Mouse (Mus musculus) T-helper 1 cell (primary cell): ENCODE data around the gene Pla2g2c.

ENCODE experiments used
- in situ Hi-C: fragments of 300-600 bp; cut with MboI, MseI; formaldehyde crosslinking; loops from one replicate; pipeline ENCODE4 v1.15.1; 2025; ENCODE audit warnings: high pct_unique_total_duplicates

Gene Pla2g2c

GRCm38 (mm10) chr4:138748369-138749072 lies 23.9 kb downstream of the Pla2g2c start:
- in situ Hi-C loops, result loop anchor here (5.0 kb wide), 1 partner anchor 419 kb away; no protein-coding TSS in a partner anchor

GRCm38 (mm10) chr4:138752603-138753002 lies 28.0 kb downstream of the Pla2g2c start:
- in situ Hi-C loops, result no loop called here

DNA sequence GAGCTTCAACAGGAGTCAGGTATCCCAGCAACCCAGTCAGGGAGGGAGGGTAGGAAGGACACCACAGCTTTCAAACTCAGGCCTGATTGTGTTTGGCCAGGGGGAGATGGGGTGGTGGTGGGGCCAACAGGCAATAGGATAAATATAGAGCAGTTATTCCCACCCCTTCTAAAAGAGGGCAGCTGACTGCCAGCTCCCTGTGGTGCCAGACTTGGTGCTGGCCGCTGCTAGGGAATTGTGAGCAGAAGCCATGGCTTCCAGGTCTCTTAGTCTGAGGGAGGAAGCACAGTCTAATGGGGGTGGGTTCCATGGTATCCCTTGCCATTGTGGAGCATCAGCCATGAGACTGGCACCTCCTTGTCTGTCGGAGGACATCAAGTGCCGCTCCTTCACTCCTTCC lies 29.0 kb downstream of the Pla2g2c start:
- in situ Hi-C loops, result no loop called here

- in situ Hi-C loops, result no loop called here
Measured at GRCm38 (mm10) chr4:138754432-138754831, 29.8 kb downstream of the Pla2g2c start.

DNA sequence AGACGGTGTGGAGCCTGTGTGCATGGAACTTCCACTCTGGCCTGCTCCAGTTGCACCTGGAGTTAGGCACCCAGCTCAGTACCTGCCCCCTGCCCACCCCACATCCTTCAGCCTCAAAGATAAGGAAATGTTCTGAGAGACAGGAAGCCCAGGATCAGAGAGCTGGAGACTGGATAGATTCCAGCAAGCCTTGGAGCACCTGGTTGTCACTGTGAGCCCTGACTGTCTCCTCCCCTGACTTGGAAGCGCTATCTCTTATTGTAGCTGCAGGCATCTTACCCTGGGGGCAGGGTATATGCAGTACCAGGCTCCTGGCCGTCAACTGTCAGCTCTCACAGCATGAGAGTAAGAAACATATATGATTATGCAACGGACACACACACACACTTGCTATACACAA lies 30.8 kb downstream of the Pla2g2c start:
- in situ Hi-C loops, result no loop called here

GRCm38 (mm10) chr4:138755983-138756382 lies 31.4 kb downstream of the Pla2g2c start:
- in situ Hi-C loops, result no loop called here

- in situ Hi-C loops, result no loop called here
Measured at GRCm38 (mm10) chr4:138757416-138757815, 32.8 kb downstream of the Pla2g2c start, which contains the start of gene Pla2g2f. Pla2g2f (minus strand) TSS chr4:138757626.

DNA sequence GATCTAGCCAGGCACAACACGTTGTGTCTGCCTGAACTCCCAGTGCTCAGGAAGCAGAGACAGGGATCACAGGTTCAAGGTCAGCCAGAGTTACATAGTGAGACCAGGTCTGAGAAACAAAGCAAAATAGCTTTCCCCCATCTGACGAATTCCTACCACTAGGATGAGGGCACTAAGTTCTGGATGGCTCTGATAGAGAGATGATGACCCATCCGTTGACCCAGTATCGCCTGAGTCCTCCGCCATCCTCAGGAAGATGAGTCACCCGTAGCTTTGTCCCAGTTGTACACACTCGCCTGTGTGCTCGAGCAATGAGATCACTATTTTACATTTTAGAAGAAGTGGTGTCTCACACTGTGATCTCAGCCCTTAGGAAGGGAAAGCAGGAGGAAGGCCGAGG lies 37.7 kb downstream of the Pla2g2c start:
- in situ Hi-C loops, result no loop called here

DNA sequence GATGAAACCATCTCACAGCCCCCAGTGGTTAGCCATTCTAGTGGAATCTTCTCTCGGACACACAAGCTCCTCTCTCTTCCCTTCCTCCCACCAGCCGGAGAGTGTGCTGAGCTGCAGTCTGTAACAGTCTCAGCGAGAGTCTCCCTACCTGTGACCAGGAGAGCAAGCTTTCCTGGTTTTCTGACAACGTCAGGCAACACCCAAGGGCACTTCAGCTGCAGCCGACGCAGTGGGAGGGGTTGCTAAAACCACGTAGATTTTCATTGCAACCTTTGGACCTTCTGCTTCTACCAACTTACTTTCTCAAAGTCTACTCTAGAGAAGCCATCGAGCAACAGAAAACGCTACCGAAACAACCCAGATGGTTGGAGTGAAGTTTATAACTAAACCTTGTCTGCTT lies 47.4 kb downstream of the Pla2g2c start:
- in situ Hi-C loops, result no loop called here

GRCm38 (mm10) chr4:138772386-138772785 lies 47.8 kb downstream of the Pla2g2c start:
- in situ Hi-C loops, result no loop called here

DNA sequence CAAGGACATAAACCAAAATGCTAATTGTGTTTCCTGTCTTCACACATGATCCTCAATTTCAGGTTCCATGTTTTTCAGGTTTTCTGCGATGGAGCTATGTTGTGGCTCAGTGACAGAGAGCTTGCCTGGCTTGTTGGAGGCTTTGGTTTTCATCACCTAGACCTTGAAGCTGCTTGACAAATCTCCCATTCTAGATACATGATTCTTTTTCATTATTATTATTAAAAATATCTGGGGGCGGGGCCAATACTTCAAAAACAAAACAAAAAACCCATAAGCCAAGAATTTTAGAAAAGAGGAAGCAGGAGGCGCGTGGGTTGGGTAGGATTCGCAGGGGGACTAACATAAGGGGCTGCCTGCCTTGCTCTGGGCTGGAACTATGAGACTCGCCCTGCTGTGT lies 50.8 kb downstream of the Pla2g2c start, which contains the start of gene Pla2g2d:
Gene Pla2g2d (plus strand): TSS at position 301 of the 400 bp plus-strand sequence.
- in situ Hi-C loops, result no loop called here

- in situ Hi-C loops, result no loop called here
Measured at GRCm38 (mm10) chr4:138777417-138778407, 53.1 kb downstream of the Pla2g2c start.

DNA sequence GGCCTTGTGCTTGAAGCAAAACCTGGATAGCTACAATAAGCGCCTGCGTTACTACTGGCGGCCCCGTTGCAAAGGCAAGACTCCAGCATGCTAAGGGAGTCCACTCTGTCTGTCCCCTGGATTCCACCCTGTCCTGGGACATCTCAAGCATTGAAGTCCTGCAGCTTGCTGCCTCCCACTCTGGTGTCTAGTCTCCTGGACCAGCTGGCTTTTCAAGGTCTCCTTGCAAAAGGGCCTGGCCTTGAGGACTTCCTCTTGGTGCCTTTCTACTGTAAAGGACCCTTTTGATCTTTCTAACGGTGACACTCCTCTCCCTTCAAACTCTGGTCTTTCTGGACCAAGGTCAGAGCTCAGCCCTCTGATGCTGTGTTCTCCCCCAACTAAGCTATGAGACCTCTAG lies 55.7 kb downstream of the Pla2g2c start:
- in situ Hi-C loops, result no loop called here

DNA sequence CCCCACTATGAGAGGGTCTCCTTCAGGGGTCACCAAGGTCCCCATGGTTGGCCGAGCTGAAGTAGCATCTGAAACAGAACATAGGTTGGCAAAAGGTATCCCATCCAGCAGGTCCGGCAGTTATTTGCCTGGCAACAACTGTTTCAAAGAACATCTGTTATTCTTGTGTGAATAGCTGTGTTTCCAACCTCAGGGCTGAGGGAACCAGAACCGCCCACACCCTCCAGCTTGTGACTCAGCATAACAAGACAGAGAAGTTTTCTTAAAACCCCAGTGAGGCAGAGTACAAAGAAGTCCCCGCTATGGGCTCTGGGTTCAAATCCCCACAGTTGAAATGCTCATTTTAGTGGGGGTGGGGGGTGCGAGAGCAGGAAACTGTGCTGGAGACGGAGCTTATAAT lies 57.5 kb downstream of the Pla2g2c start:
- in situ Hi-C loops, result no loop called here

DNA sequence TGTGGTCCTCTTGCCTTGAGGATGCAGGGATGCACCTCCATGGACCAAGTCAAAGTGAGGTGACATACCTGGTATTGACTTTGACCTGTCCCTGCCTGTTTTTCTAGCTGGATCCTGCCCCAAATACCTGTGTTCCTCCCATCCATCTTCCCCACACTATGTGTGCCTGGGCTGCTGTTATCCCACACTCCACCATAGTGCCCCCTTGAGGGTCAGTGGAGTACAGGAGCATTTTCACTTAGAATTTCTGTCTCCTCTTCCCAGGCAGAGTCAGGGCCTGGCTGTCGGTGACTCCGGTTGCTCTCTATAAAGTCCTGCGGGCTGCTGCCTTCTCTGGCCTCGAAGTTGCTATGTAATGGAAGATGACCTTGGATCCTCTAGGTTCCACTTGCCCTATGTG lies 61.1 kb downstream of the Pla2g2c start:
- in situ Hi-C loops, result no loop called here

DNA sequence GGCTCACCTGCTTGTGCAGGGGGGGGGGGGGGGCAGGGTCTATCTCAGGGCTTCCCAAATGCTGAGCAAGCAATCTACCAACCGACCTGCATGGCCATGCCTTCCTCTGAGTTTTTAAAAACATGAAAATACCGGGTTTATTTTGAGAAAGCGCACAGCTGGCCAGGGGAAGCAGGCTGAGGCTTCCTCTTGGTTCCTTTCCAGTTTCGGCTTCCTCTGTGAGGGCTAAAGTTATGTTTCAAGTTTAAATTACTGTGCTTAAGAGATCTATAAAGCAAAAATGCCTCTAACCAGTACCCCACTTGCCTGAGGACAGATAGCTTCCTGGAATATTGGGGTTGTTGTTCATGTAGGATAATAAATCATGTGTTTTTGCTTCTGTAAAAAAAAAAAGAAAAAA lies 61.5 kb downstream of the Pla2g2c start:
- in situ Hi-C loops, result no loop called here

- in situ Hi-C loops, result no loop called here
Measured at GRCm38 (mm10) chr4:138788381-138788780, 63.8 kb downstream of the Pla2g2c start.

DNA sequence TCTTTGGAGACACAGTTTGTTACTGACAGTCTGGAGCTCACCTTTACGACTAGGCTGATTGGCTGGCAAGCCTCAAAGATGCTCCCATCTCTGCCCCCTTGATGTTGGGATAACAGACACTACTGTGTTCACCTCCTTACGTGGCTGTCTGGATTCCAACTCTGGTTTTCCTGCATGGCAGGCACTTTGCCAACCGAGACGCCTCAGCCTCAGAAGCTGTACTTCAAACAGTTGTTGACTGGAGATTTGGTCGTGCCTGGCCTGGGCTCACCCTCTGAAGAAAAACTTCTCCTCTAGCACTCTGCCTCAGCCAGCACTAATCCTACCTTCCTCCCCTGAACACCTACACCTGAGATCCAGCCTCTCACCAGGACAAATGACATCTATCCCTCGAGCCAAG lies 66.9 kb downstream of the Pla2g2c start:
- in situ Hi-C loops, result no loop called here

DNA sequence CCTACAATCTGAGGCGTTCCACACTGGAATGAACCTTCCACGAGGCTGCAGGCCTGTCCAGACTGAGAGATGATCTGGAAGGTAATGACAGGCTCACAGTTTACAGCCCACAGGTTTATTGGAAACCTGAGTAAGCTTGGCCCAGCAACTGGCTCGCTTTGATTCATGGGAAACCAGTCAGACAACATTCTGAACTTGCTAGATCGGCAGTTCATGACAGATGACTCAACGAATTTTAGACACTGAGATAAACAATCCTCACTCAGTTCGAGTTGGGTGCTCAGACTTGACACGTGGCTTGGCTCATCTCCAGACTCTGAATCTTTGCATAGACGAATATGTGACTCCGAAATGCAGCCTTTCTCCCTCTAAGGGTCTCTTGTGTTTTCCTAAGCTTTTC lies 68.0 kb downstream of the Pla2g2c start:
- in situ Hi-C loops, result no loop called here

DNA sequence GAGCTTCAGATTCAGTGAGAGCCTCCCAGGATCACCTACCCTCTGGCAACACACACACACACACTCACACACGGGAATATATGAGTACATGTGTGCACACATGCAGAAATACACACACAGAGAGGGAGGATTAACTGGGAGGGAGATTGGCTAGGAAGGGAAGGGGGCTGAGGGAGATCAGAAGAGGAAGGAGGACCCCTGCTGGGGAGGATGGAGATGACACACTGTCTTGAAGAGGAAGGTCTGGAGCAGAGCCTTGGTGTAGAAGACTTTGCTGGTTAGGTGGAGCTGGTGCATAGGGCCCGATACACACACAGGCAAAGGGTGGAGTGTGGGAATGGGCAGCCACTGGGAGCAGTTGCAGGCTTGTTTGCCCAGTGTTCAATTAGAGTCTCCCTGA lies 68.7 kb downstream of the Pla2g2c start:
- in situ Hi-C loops, result no loop called here

DNA sequence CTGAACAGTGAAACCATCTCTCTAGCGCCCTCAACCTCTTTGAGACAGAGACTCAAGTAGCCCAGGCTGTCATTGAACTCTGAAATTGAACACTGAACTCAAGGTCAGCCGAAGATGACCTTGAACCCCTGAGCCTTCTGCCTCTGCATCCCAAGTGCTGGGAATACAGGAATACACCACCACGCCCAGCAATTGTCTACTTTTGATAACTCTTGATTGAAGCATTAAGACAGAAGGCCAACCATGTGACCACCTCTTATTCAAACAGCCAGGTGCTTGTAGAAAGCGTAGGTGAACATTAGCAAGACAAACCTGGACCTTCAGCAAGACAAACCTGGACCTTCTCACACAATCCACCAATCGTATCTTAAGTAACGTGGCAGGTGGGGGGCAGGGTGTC lies 69.8 kb downstream of the Pla2g2c start:
- in situ Hi-C loops, result no loop called here
